Mouse (Mus musculus) intestine, postnatal 0 days (tissue): ENCODE results near the gene Lrch4. TPM values are rescaled to one million over a fixed set of nuclear protein-coding genes. Genes with fewer than 3 reads are reported as not detected.

ENCODE experiments used
- ATAC-seq: fragments of 200-750 bp; cut with Nextera tagmentation; 2 replicates; pipeline ENCODE4 v1.8.0; 2017; ENCODE audit warnings: mild to moderate bottlenecking, moderate TSS enrichment, moderate library complexity
- H3K27ac ChIP-seq: fragments of 300-500 bp; sonication (generic); 2 replicates; pipeline ENCODE4 v1.5.1; 2014; ENCODE audit warnings: mild to moderate bottlenecking, low read depth, low read length, moderate library complexity
- H3K27me3 ChIP-seq: fragments of 300-500 bp; sonication (generic); replicated peaks from 2 replicates; pipeline ENCODE4 v1.6.1; 2014; ENCODE audit warnings: low read length, mixed read lengths; ENCODE audit not compliant: control insufficient read depth, insufficient read depth
- H3K36me3 ChIP-seq: fragments of 300-500 bp; sonication (generic); 2 replicates; pipeline ENCODE4 v1.6.1; 2014; ENCODE audit warnings: mild to moderate bottlenecking, moderate library complexity; ENCODE audit not compliant: control insufficient read depth, insufficient read depth
- H3K4me1 ChIP-seq: fragments of 300-500 bp; sonication (generic); replicated peaks from 2 replicates; pipeline ENCODE4 v1.6.1; 2014; ENCODE audit warnings: antibody characterized with exemption, low read length, mixed read lengths; ENCODE audit not compliant: control insufficient read depth, insufficient read depth
- H3K4me2 ChIP-seq: fragments of 300-500 bp; sonication (generic); replicated peaks from 2 replicates; pipeline ENCODE4 v1.6.1; 2014; ENCODE audit warnings: low read depth, mild to moderate bottlenecking, moderate library complexity
- H3K4me3 ChIP-seq: fragments of 300-500 bp; sonication (generic); 2 replicates; pipeline ENCODE4 v1.5.1; 2014; ENCODE audit warnings: low read depth, low read length
- H3K9ac ChIP-seq: fragments of 300-500 bp; sonication (generic); 2 replicates; pipeline ENCODE4 v1.6.1; 2014; ENCODE audit warnings: mild to moderate bottlenecking, low read depth, low read length
- H3K9me3 ChIP-seq: fragments of 300-500 bp; sonication (generic); 2 replicates; pipeline ENCODE4 v1.6.1; 2016; ENCODE audit warnings: mixed run types; ENCODE audit not compliant: control insufficient read depth
- CTCF ChIP-seq: sonication (generic); IDR thresholded peaks from 2 replicates; pipeline ENCODE4 v1.5.1; 2016; ENCODE audit warnings: low read depth, mild to moderate bottlenecking, control low read depth, antibody characterized with exemption, moderate library complexity
- WGBS: fragments of 180-500 bp; shearing (Covaris S2); extraction: QIAGEN DNeasy Blood & Tissue Kit; methylation state at CpG from one replicate; pipeline ENCODE4 v1.1.7; 2014; 5-methylcytosine and 5-hydroxymethylcytosine counted together
- polyA plus RNA-seq: library from polyadenylated mRNA; unstranded; fragments of >200 nt; fragmentation: Nextera tagmentation; extraction: Ambion mirVana; gene quantifications from 2 replicates; pipeline ENCODE4 v1.2.1, GENCODE M21; 2015

Lrch4 gene
- polyA plus RNA-seq, 1 experiment from 2014 or later: 31.5 TPM

DNA sequence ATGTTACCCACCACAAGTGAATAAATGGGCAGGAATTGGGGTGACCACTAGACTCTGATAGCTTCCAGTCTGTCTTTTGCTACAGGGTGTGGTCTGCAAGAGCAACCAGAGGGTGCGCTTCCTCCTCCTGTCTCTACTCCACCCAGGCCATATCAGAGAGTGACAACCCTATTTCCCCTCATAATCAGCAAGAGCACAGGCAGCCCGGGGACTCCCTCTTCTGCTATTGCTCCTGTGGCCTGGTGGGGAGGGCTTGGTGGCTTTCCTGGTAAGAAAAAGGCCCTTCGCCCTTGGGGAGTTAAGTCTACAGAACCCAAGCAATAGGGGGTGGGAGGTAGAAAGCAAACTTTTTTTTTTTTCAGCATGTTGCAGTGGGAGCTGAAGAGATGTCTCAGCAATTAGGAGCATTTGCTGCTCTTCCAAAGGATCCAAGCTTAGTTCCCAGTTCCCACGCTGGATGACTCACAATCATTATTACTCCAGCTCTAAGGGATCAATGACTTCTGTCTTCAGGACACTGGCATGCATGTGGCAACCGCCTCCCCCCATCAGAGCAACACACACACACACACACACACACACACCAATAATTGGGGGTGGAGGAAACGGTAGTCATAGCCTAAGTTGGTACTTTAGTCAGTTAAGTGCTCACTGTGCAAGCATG lies 57.3 kb downstream of the Lrch4 start:
- no peak for ATAC-seq
- WGBS: 60% methylated on average over 6 of the region's 6 CpGs
- no peak overlapping the region for H3K9ac ChIP-seq
- H3K4me3 ChIP-seq: no peak overlapping the region
- H3K9me3 ChIP-seq: no peaks in the 10 kb centered on the region
- H3K27ac ChIP-seq: no peak overlapping the region
- no peak overlapping the region for H3K4me2 ChIP-seq
- no peaks in the 10 kb centered on the region for H3K36me3 ChIP-seq
- 0 out of 2 replicates have a peak, but pooled peaks cover 2% of the 10 kb centered on the region for H3K4me1 ChIP-seq
- H3K27me3 ChIP-seq: no peaks in the 10 kb centered on the region
- TF ChIP-seq CTCF: no peak

DNA sequence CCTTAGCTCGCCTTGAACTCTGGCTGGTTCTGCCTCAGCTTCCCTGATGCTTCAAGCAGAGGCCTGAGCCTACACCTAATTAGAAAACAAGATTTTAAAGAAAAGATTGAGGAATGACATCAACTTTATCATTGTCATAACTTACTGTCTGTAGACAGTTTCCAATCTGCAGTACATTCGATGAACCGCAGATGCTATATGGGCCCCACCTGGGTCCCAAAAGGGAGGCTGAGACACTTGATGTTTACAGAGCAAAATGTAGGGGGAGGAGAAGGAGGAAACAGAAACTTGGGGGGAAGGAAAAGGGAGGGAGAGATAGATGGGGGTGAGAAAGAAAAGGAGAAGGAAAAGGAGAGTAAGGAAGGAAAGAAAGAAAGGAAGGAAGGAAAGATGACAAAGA lies 61.1 kb downstream of the Lrch4 start:
- no peak overlapping the region for H3K9ac ChIP-seq
- ATAC-seq: no peak
- no peak overlapping the region for H3K27ac ChIP-seq
- no peak overlapping the region for H3K4me2 ChIP-seq
- no peak overlapping the region for H3K4me3 ChIP-seq
- no peaks in the 10 kb centered on the region for H3K27me3 ChIP-seq
- no peak for TF ChIP-seq CTCF
- no peaks in the 10 kb centered on the region for H3K4me1 ChIP-seq
- 80% methylated on average over 3 of the region's 3 CpGs for WGBS
- no peaks in the 10 kb centered on the region for H3K36me3 ChIP-seq
- H3K9me3 ChIP-seq: no peaks in the 10 kb centered on the region

DNA sequence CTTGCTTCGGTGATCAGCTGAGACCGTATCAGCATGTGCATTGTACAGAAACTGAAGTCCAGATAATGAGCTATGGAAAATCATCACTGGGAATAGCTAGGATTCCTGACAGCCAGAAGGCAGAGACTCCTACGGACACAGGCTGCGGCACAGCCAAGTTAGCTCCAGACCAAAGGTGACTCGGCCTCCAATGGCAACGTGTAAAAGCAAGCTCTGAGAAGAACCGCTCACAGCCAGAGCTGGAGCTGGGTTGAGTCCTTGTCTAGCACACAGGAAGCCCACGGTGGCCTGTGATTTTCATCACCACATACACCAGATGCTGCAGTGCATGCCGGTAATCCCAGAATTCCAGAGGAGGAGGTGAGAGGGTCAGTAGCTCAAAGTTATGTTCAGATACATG lies 61.6 kb downstream of the Lrch4 start:
- Histone ChIP-seq H3K36me3 (no peaks in the 10 kb centered on the region), H3K27ac (no peak overlapping the region), H3K4me1 (no peaks in the 10 kb centered on the region), H3K9ac (no peak overlapping the region), H3K4me3 (no peak overlapping the region), H3K27me3 (no peaks in the 10 kb centered on the region), H3K9me3 (no peaks in the 10 kb centered on the region), H3K4me2 (no peak overlapping the region)
- no peak for TF ChIP-seq CTCF
- 60% methylated on average over 9 of the region's 9 CpGs for WGBS
- no peak for ATAC-seq

Other genes starting within 250 kb of the Lrch4 start
- gene Zan, start 152.1 kb upstream of the Lrch4 start, polyA plus RNA-seq: 0.35 and 0.42 TPM in 2 replicates
- 47.9 and 50.4 TPM in 2 replicates for gene Pop7, start 126.6 kb upstream of the Lrch4 start, polyA plus RNA-seq
- 4.7 and 6.4 TPM in 2 replicates for gene Gigyf1, start 110.6 kb upstream of the Lrch4 start, polyA plus RNA-seq
- not detected in 2 replicates for gene Epo, start 95.9 kb upstream of the Lrch4 start, polyA plus RNA-seq
- 386 and 389 TPM in 2 replicates for gene Gnb2, start 95.6 kb upstream of the Lrch4 start, polyA plus RNA-seq
- 2.1 and 2.9 TPM in 2 replicates for gene Actl6b, start 75.6 kb upstream of the Lrch4 start, polyA plus RNA-seq
- 0.27 and 0.50 TPM in 2 replicates for gene Tfr2, start 59.3 kb upstream of the Lrch4 start, polyA plus RNA-seq
- 35.3 and 38.0 TPM in 2 replicates for gene Mospd3, start 28.1 kb upstream of the Lrch4 start, polyA plus RNA-seq
- 44.2 and 44.6 TPM in 2 replicates for gene Pcolce, start 15.3 kb upstream of the Lrch4 start, polyA plus RNA-seq
- gene Fbxo24, start 119 bp upstream of the Lrch4 start, polyA plus RNA-seq: 0.16 and 0.25 TPM in 2 replicates
- 1.3 and 1.8 TPM in 2 replicates for gene Gm20605, start 54 bp downstream of the Lrch4 start, polyA plus RNA-seq
- 2.3 and 4.8 TPM in 2 replicates for gene Sap25, start 12.2 kb downstream of the Lrch4 start, polyA plus RNA-seq
- gene Irs3, start 16.6 kb downstream of the Lrch4 start, polyA plus RNA-seq: 0.09 and 0.18 TPM in 2 replicates
- gene Agfg2, start 55.6 kb downstream of the Lrch4 start, polyA plus RNA-seq: 16.8 and 19.0 TPM in 2 replicates
- 1.6 and 2.0 TPM in 2 replicates for gene Nyap1, start 112.5 kb downstream of the Lrch4 start, polyA plus RNA-seq
- 111 and 119 TPM in 2 replicates for gene Tsc22d4, start 116.6 kb downstream of the Lrch4 start, polyA plus RNA-seq
- gene Ppp1r35, start 149.7 kb downstream of the Lrch4 start, polyA plus RNA-seq: 29.0 and 30.8 TPM in 2 replicates
- gene Mepce, start 158.5 kb downstream of the Lrch4 start, polyA plus RNA-seq: 10.3 and 10.8 TPM in 2 replicates
- gene Zcwpw1, start 158.7 kb downstream of the Lrch4 start, polyA plus RNA-seq: 3.3 and 3.5 TPM in 2 replicates
- 2.4 and 3.0 TPM in 2 replicates for gene Pilra, start 207.2 kb downstream of the Lrch4 start, polyA plus RNA-seq
- gene Pilrb1, start 229.0 kb downstream of the Lrch4 start, polyA plus RNA-seq: 3.5 and 4.3 TPM in 2 replicates
- gene Pilrb2, start 242.7 kb downstream of the Lrch4 start, polyA plus RNA-seq: 1.8 and 3.4 TPM in 2 replicates